Mouse (Mus musculus): ENCODE results near the gene Wdr46.
A peak's percentile ranks its signal among the peaks of the same experiment; 100 is the strongest.

The Wdr46 gene

DNA sequence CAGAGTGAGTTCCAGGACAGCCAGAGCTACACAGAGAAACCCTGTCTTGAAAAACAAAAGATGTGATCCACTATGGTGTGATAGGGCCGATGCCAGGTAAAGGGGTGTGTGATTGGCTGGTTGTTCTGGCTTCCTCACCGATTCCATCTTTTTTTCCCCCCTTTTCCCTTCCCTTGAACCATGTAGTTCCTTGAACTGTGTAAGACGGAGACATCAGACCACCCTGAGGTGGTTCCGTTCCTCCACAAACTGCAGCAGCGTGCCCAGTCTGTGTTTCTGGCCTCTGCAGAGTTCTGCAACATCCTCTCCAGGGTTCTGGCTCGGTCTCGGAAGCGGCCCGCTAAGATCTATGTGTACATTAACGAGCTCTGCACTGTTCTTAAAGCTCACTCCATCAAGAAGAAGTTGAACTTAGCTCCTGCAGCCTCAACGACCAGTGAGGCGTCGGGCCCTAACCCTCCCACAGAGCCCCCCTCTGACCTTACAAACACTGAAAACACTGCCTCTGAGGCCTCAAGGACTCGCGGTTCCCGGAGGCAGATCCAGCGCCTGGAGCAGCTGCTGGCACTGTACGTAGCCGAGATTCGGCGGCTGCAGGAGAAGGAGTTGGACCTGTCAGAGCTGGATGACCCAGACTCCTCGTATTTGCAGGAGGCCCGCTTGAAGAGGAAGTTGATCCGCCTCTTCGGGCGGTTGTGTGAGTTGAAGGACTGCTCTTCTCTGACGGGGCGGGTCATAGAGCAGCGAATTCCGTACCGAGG, 29.2 kb upstream of the Wdr46 start:
- DNase-seq (ENCODE audit: low spot score in 2 of 2), result no peak

- DNase-seq (ENCODE audit: low spot score in 2 of 2), result no peak
Observed at GRCm38 (mm10) chr17:33911813-33912414, 28.5 kb upstream of the Wdr46 start.

DNA sequence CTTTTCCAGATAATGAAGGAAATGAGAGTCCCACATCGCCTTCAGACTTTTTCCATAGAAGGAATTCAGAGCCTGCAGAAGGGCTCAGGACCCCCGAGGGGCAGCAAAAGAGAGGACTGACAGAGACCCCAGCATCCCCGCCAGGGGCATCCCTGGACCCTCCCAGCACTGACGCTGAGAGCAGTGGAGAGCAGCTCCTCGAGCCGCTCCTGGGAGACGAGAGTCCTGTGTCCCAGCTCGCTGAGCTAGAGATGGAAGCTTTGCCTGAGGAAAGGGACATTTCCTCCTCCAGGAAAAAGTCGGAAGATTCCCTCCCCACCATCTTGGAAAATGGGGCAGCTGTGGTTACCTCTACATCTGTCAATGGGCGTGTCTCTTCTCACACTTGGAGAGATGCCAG, 27.2 kb upstream of the Wdr46 start:
- DNase-seq (ENCODE audit: low spot score in 2 of 2), result no peak

- no peak for DNase-seq (ENCODE audit: low spot score in 2 of 2)
Observed at GRCm38 (mm10) chr17:33913905-33914304, 26.6 kb upstream of the Wdr46 start.

- DNase-seq (ENCODE audit: low spot score in 2 of 2), result no peak
Observed at GRCm38 (mm10) chr17:33914969-33915391, 25.5 kb upstream of the Wdr46 start.

GRCm38 (mm10) chr17:33915671-33916250, 24.7 kb upstream of the Wdr46 start, which contains the start of the genes Tapbp and Zbtb22:
Tapbp (plus strand) TSS chr17:33915899.
Zbtb22 (plus strand) TSS chr17:33915904.
- DNase-seq (ENCODE audit: low spot score in 2 of 2), result peak; percentile 93 to 95

DNA sequence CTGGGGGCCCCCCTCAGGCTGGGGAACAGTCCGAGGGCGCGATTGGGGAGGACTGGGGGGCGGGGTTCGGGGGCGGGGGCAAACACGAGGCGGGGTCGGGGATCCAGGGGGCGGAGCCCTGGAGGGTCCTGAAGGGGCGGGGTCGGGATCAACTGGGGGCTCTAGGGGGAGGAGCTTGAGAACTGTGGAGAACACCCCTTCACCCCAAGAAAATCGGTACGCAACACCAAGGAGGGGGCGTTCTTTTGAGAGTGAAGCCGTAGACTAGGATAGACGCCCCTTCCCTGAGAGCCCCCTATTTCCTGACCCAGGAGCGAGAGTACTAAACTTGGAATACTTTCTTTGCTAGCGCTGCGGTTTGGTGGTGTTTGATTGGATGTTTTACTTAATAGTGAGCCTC, 24.2 kb upstream of the Wdr46 start:
- no peak for DNase-seq (ENCODE audit: low spot score in 2 of 2)

- DNase-seq (ENCODE audit: low spot score in 2 of 2), result no peak
Observed at GRCm38 (mm10) chr17:33916847-33917655, 23.4 kb upstream of the Wdr46 start.

GRCm38 (mm10) chr17:33917656-33918292, 22.7 kb upstream of the Wdr46 start:
- no peak for DNase-seq (ENCODE audit: low spot score in 2 of 2)

DNA sequence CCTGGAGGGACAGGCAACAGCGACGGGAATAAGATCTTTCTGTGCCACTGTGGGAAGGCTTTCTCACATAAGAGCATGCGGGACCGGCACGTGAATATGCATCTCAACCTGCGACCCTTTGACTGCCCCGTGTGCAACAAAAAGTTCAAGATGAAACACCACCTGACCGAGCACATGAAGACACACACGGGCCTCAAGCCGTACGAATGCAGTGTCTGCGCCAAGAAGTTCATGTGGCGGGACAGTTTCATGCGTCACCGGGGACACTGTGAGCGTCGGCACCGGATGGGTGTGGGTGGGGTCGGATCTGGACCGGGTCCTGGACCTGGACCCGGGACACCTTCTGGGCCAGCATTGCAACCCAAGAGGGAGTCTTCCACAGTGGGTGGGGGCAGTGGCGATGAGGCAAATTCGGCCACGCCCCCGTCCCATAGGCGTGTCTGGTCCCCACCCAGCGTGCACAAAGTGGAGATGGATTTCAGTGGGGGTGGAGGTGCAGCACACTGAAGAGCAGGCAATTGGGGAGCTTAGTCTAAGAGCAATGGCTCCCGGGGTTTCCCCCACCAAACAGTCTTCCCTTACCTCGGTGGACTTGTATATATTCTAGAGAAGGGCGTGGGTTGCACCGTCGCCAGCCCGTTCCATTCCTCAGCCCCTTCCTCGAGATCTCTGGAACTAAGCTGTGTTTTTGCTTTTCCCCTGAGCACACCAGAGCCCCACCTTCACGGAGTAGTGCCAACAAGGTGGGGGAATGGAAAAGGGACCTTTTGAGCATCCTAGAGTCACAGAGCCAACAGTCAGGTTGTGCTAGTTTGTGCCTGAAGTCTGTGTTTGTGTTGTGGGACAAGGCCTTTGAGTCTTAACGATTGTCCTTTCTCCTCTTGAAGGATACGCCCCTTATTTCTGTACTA, 21.9 kb upstream of the Wdr46 start:
- peak; percentile 42 to 61 for DNase-seq (ENCODE audit: low spot score in 2 of 2)

- DNase-seq (ENCODE audit: low spot score in 2 of 2), result peak; percentile 83 to 91
Observed at GRCm38 (mm10) chr17:33919351-33920281, 20.8 kb upstream of the Wdr46 start.

DNA sequence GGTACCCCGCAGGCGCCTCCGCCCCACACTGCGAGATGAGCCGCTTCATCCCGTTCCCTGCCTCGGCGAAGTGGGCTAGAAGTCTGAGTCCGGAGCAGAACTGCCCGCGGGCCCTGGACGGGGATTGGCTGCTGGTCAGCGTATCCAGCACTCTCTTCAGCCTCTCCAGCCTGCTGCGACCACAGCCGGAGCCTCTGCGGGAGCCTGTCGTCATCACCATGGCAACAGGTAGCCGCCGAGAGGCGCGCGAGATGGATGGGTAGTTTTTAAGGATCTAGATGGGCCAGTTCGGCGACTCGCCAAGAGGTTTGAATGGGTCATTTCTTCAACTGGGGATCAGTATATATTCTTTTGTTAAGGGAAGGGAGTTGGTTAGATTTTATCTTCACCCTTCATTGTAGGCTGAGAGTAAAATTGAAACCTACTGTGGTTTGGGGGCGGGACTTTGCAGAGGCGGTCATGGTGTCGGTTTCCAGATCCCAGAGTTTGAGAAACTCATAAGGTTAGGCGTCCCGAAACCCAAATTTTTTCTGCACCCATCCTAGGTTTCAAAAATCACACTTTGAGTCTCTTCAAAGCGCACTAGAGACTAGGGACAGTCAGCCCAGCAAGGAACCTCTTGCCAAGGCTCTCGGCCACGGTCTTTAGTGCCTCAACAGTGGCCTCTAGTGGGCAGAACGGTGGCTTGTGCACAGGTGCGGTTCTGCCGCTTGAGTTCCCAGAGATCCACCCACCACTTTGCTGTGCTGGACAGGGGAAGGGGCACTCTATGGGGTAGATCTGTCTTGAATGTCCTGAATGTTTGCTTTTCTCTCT, 20.0 kb upstream of the Wdr46 start:
- DNase-seq (ENCODE audit: low spot score in 2 of 2), result peak; percentile 82 to 85

DNA sequence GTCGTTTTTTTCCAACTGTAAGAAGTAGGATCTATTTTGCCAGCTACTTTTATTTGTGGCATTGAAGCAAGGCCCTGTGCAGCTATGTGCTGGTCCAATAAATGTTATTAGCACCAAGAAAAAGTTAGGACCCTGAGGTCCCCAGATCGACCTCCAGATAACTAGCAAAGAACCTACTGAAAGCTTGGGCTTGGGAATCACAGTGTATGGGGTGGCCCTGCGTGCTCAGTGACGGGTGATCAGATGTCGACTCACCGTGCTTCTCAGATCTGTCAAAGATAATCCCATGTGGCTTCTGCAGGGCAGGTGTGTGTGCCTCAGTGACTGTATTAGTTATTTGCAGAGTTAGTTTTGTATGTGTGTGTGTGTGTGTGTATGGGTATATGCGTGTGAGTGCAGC, 19.1 kb upstream of the Wdr46 start:
- no peak for DNase-seq (ENCODE audit: low spot score in 2 of 2)

DNA sequence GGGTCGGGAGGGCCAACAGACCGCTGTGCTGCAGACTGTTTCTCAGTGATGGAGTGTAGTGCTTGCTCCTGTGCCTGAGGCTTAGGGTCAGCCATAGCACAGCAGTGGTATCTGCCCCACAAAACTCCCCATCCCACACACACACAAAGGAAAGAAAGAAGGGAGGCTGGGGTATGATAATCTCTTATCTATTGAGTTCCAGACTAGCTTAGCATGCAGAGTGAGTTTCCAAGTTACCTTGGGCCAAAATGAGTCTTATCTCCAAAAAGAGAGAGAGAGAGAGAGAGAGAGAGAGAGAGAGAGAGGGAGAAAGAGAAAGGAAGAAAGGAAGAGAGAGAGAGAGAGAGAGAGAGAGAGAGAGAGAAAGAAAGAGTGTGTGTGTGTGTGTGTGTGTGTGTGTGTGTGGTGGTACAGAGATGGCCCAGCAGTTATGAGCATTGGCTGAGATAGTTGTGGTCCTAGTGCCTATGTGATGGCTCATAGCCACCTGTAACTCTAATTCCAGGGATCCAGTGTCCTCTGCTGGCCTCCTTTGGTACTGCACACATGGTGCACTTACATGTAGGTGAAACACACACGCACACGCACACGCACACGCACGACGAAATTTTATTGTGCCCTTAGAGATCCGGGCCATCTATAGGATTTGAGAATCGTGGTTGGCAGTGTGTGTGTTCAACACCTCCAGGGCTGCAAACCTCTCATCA, 15.7 kb upstream of the Wdr46 start:
- DNase-seq (ENCODE audit: low spot score in 2 of 2), result no peak

- no peak for DNase-seq (ENCODE audit: low spot score in 2 of 2)
Observed at GRCm38 (mm10) chr17:33925406-33926116, 14.9 kb upstream of the Wdr46 start.

- no peak for DNase-seq (ENCODE audit: low spot score in 2 of 2)
Observed at GRCm38 (mm10) chr17:33926207-33926932, 14.1 kb upstream of the Wdr46 start.

All from urinary bladder, postnatal 36 days (tissue).